30 mouse cellular contexts compared by ENCODE assay signal in genomic region chr1:168071974-168072373, GRCm38 (mm10).
DNase-seq lines count a peak whose midpoint lies in the region; ATAC-seq and TF ChIP-seq lines count a peak whose summit lies in the region.
"Had no signal": no experiment of that assay in that cellular context is flagged by ENCODE, and none has a peak within 500 bp of the region (broad histone marks: within the 10 kb centered on the region; RNA-seq: fewer than 3 reads in every experiment).

No protein-coding gene starts in this region.

- TF ChIP-seq EP300 in lung, postnatal 0 days (IDR thresholded peaks at IDR 0.05) = peak; percentile 24; the same call in 1 of the 2 replicates

- peak; percentile 94 for DNase-seq in heart, adult 11 months
- no peak for DNase-seq in heart, embryonic 10.5 days (ENCODE audit: low spot score)
- DNase-seq in hindbrain, postnatal 0 days (ENCODE audit: low spot score) = peak; percentile 39
- DNase-seq in lung, postnatal 0 days (ENCODE audit: low spot score) = peak; percentile 51
- no peak for DNase-seq in lung, adult 18-20 months
- no peak for DNase-seq in adrenal gland, postnatal 4 days (ENCODE audit: low spot score in 2 of 2)
- DNase-seq: adrenal gland, postnatal 14 days; cerebellum, adult 18-20 months; cerebellum, postnatal 10 days; forebrain, postnatal 0 days; gastrocnemius, postnatal 36 days; kidney, adult 9 months; kidney, postnatal 25 days; lung, postnatal 4 days; right cerebral cortex, adult 18-20 months; thymus, postnatal 4 days had no signal

- no peaks in the 10 kb centered on the region for H3K36me3 ChIP-seq in heart, embryonic 10.5 days
- no peaks in the 10 kb centered on the region for H3K36me3 ChIP-seq in hindbrain, postnatal 0 days (ENCODE audit: insufficient read depth, low read length)
- H3K36me3 ChIP-seq in hindbrain, embryonic 13.5 days = no peaks in the 10 kb centered on the region
- H3K36me3 ChIP-seq in lung, postnatal 0 days (ENCODE audit: insufficient read depth, low read length) = no peaks in the 10 kb centered on the region
- H3K36me3 ChIP-seq: embryonic facial prominence, embryonic 13.5 days; forebrain, embryonic 10.5 days; heart, embryonic 13.5 days; limb, embryonic 13.5 days; midbrain, embryonic 12.5 days; neural tube, embryonic 12.5 days had no signal

- H3K4me1 ChIP-seq in heart, embryonic 10.5 days = no peaks in the 10 kb centered on the region; the same call in 1 of the 2 replicates
- 0 out of 2 replicates have a peak, but pooled peaks cover 6% of the 10 kb centered on the region for H3K4me1 ChIP-seq in hindbrain, postnatal 0 days (ENCODE audit: insufficient read depth, low read length)
- peaks cover 12% of the 10 kb centered on the region; the same call in 1 of the 2 replicates for H3K4me1 ChIP-seq in hindbrain, embryonic 13.5 days (replicated peaks)
- H3K4me1 ChIP-seq in lung, postnatal 0 days (ENCODE audit: insufficient read depth, low read depth, low read length) = no peaks in the 10 kb centered on the region
- H3K4me1 ChIP-seq: heart, embryonic 13.5 days; limb, embryonic 13.5 days; megakaryocyte, embryonic 14.5 days had no signal

- no peaks in the 10 kb centered on the region for H3K27me3 ChIP-seq in heart, embryonic 10.5 days (ENCODE audit: insufficient read depth, poor library complexity, severe bottlenecking)
- no peaks in the 10 kb centered on the region for H3K27me3 ChIP-seq in hindbrain, postnatal 0 days (ENCODE audit: insufficient read depth, low read length)
- H3K27me3 ChIP-seq in hindbrain, embryonic 13.5 days = no peaks in the 10 kb centered on the region
- no peaks in the 10 kb centered on the region for H3K27me3 ChIP-seq in lung, postnatal 0 days (replicated peaks; ENCODE audit: insufficient read depth, low read length)
- H3K27me3 ChIP-seq: embryonic facial prominence, embryonic 13.5 days; heart, embryonic 13.5 days; megakaryocyte, embryonic 14.5 days; midbrain, embryonic 12.5 days; neural tube, embryonic 12.5 days had no signal

- ATAC-seq in hindbrain, postnatal 0 days = no peak
- ATAC-seq in hindbrain, embryonic 13.5 days (ENCODE audit: low FRiP score) = no peak
- peak; percentile 40; the same call in 1 of the 2 replicates for ATAC-seq in lung, postnatal 0 days
- ATAC-seq: CD4-positive, CD25-positive, alpha-beta regulatory T cell, adult 4 months; forebrain, postnatal 0 days had no signal

- WGBS in heart, embryonic 10.5 days = 79% methylated on average over 5 of the region's 5 CpGs
- WGBS in hindbrain, postnatal 0 days = 40% methylated on average over 5 of the region's 5 CpGs
- 60% methylated on average over 5 of the region's 5 CpGs for WGBS in hindbrain, embryonic 13.5 days
- WGBS in lung, postnatal 0 days = 64% methylated on average over 5 of the region's 5 CpGs

- TF ChIP-seq CTCF in hindbrain, postnatal 0 days (IDR thresholded peaks at IDR 0.05; ENCODE audit: low read depth) = no peak
- no peak for TF ChIP-seq CTCF in lung, postnatal 0 days (IDR thresholded peaks at IDR 0.05)

- H3K9me3 ChIP-seq in heart, embryonic 10.5 days = no peaks in the 10 kb centered on the region
- H3K9me3 ChIP-seq in hindbrain, postnatal 0 days (ENCODE audit: low read length) = no peaks in the 10 kb centered on the region
- H3K9me3 ChIP-seq in hindbrain, embryonic 13.5 days = no peaks in the 10 kb centered on the region
- no peaks in the 10 kb centered on the region for H3K9me3 ChIP-seq in lung, postnatal 0 days (ENCODE audit: low read length)
- H3K9me3 ChIP-seq: embryonic facial prominence, embryonic 13.5 days; forebrain, embryonic 10.5 days; heart, embryonic 13.5 days; limb, embryonic 13.5 days; midbrain, embryonic 12.5 days; neural tube, embryonic 12.5 days had no signal

- H3K27ac ChIP-seq in heart, embryonic 10.5 days = no peak overlapping the region
- H3K27ac ChIP-seq in hindbrain, postnatal 0 days = no peak overlapping the region
- no peak overlapping the region for H3K27ac ChIP-seq in hindbrain, embryonic 13.5 days
- no peak overlapping the region for H3K27ac ChIP-seq in lung, postnatal 0 days (ENCODE audit: low read length)
- H3K27ac ChIP-seq: embryonic facial prominence, embryonic 13.5 days; forebrain, embryonic 10.5 days; heart, embryonic 13.5 days; layer of hippocampus, adult 2 months; left cerebral cortex, adult 2 months; limb, embryonic 13.5 days; midbrain, embryonic 12.5 days; neural tube, embryonic 12.5 days; stomach, postnatal 0 days had no signal

- no peak overlapping the region for H3K4me3 ChIP-seq in heart, embryonic 10.5 days
- no peak overlapping the region for H3K4me3 ChIP-seq in hindbrain, postnatal 0 days (ENCODE audit: low read length)
- no peak overlapping the region for H3K4me3 ChIP-seq in hindbrain, embryonic 13.5 days
- no peak overlapping the region for H3K4me3 ChIP-seq in lung, postnatal 0 days (ENCODE audit: low read depth, low read length)
- H3K4me3 ChIP-seq: embryonic facial prominence, embryonic 13.5 days; forebrain, embryonic 10.5 days; heart, embryonic 13.5 days; layer of hippocampus, adult 2 months; left cerebral cortex, adult 2 months; limb, embryonic 13.5 days; megakaryocyte, embryonic 14.5 days; midbrain, embryonic 12.5 days; myocyte; neural tube, embryonic 12.5 days had no signal

- no peak overlapping the region for H3K9ac ChIP-seq in hindbrain, postnatal 0 days (replicated peaks; ENCODE audit: low read length)
- no peak overlapping the region for H3K9ac ChIP-seq in hindbrain, embryonic 13.5 days
- no peak overlapping the region for H3K9ac ChIP-seq in lung, postnatal 0 days (replicated peaks; ENCODE audit: low read depth)
- H3K9ac ChIP-seq: embryonic facial prominence, embryonic 13.5 days; forebrain, postnatal 0 days; heart, embryonic 13.5 days; limb, embryonic 13.5 days; midbrain, embryonic 12.5 days; neural tube, embryonic 12.5 days had no signal

- no peak overlapping the region for H3K4me2 ChIP-seq in hindbrain, postnatal 0 days (ENCODE audit: low read depth, low read length)
- H3K4me2 ChIP-seq in hindbrain, embryonic 13.5 days = no peak overlapping the region
- no peak overlapping the region for H3K4me2 ChIP-seq in lung, postnatal 0 days (replicated peaks; ENCODE audit: low read depth, low read length)
- H3K4me2 ChIP-seq: embryonic facial prominence, embryonic 13.5 days; heart, embryonic 13.5 days; limb, embryonic 13.5 days; liver, embryonic 11.5 days; midbrain, embryonic 12.5 days; neural tube, embryonic 12.5 days had no signal

Comparison
In these comparisons a context has a peak if more than half of its experiments do, and no peak if none do; other contexts are left out.
1. DNase-seq: peak in heart, adult 11 months (single experiment), hindbrain, postnatal 0 days (single experiment) and lung, postnatal 0 days (single experiment); none in heart, embryonic 10.5 days (single experiment), lung, adult 18-20 months (0 of 2) and adrenal gland, postnatal 4 days (0 of 2).